Mouse (Mus musculus) midbrain, embryonic 12.5 days (tissue): ENCODE results near the gene Plek. TPM values are rescaled to one million over a fixed set of nuclear protein-coding genes. Genes with fewer than 3 reads are reported as not detected.

Experiments
- ATAC-seq: fragments of 200-750 bp; cut with Nextera tagmentation; 2 replicates; pipeline ENCODE4 v1.8.0; 2017; ENCODE audit warnings: low read depth, moderate TSS enrichment, moderate library complexity; ENCODE audit not compliant: low FRiP score
- H3K27ac ChIP-seq: fragments of 300-500 bp; sonication (generic); replicated peaks from 2 replicates; pipeline ENCODE4 v1.5.1; 2016; ENCODE audit warnings: mild to moderate bottlenecking
- H3K27me3 ChIP-seq: fragments of 300-500 bp; sonication (generic); 2 replicates; pipeline ENCODE4 v1.6.1; 2016; ENCODE audit warnings: mild to moderate bottlenecking
- H3K36me3 ChIP-seq: fragments of 300-500 bp; sonication (generic); 2 replicates; pipeline ENCODE4 v1.6.1; 2016
- H3K4me1 ChIP-seq: fragments of 300-500 bp; sonication (generic); 2 replicates; pipeline ENCODE4 v1.6.1; 2016
- H3K4me2 ChIP-seq: fragments of 300-500 bp; sonication (generic); replicated peaks from 2 replicates; pipeline ENCODE4 v1.6.1; 2016; ENCODE audit warnings: mild to moderate bottlenecking, moderate library complexity
- H3K4me3 ChIP-seq: fragments of 300-500 bp; sonication (generic); 2 replicates; pipeline ENCODE4 v1.5.1; 2016; ENCODE audit warnings: mild to moderate bottlenecking
- H3K9ac ChIP-seq: fragments of 300-500 bp; sonication (generic); replicated peaks from 2 replicates; pipeline ENCODE4 v1.6.1; 2016; ENCODE audit warnings: mild to moderate bottlenecking, moderate library complexity
- H3K9me3 ChIP-seq: fragments of 300-500 bp; sonication (generic); 2 replicates; pipeline ENCODE4 v1.6.1; 2016; ENCODE audit warnings: mild to moderate bottlenecking
- WGBS: fragments of 180-500 bp; shearing (Covaris S2); methylation state at CpG from one replicate; pipeline ENCODE4 v1.1.7; 2016; 5-methylcytosine and 5-hydroxymethylcytosine counted together
- polyA plus RNA-seq: library from polyadenylated mRNA; unstranded; fragments of >200 nt; fragmentation: Nextera tagmentation; extraction: Ambion mirVana; gene quantifications from 2 replicates; pipeline ENCODE4 v1.2.1, GENCODE M21; 2016

Plek gene
- polyA plus RNA-seq, 1 experiment from 2014 or later, result 3.9 TPM

DNA sequence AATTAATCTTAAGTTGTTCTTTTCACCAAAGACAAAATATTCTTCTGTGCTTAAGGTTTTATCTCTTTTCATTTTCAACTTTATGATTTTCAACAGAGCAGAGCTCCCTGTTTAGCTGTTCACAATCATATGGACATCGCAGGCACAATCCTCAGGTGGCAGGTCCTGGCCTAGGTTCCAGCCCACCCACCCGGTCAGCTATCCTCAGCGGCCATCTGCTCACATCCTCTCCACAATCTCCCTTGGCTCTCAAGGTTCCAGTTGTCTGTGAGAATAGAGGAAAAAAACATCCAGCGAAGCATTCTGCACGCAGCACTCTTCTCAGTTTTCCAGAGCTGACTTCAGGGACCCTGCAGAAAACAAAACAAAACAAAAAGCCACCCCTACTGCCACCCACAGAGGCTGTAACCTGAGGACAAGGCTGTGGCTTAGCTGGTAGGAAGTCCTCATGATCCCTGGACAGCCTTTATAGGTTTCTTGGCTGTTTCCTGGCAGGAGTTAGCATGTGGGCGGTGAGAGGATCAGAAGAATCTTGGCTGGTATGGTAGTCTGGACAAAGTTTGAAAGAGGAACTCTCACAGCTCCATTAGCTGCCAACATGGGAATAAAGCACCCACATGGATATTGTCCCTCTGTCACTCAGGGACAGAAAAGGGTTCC lies 116.5 kb downstream of the Plek start:
- 76% methylated on average over 6 of the region's 6 CpGs for WGBS
- ATAC-seq, result no peak
- no peak overlapping the region for H3K27ac ChIP-seq

DNA sequence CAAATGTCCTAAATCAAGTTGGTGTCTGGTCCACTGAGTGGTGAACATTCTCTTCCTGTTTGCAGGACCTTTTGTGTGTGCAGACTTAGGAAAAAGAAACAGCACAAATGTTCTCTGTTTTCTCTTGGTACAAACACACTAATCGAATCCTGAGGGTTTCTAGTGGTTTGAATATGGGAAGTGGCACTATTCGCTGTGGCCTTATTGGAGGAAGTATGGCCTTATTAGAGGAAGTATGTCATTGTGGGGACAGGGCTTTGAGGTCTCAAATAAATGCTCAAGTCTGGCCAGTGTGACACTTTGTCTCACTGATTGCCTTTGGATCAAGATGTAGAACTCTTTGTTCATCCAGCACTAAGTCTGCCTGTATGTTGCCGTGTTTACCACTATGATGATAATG lies 120.0 kb downstream of the Plek start:
- Histone ChIP-seq H3K27me3 (no peaks in the 10 kb centered on the region), H3K27ac (no peak overlapping the region), H3K36me3 (no peaks in the 10 kb centered on the region), H3K4me2 (no peak overlapping the region), H3K4me3 (no peak overlapping the region), H3K4me1 (no peaks in the 10 kb centered on the region), H3K9me3 (no peaks in the 10 kb centered on the region), H3K9ac (no peak overlapping the region)
- ATAC-seq, result no peak
- 92% methylated on average over 3 of the region's 3 CpGs for WGBS

More for the DNA sequence above, 116.5 kb downstream of the Plek start:
- Histone ChIP-seq H3K36me3 (no peaks in the 10 kb centered on the region), H3K27me3 (no peaks in the 10 kb centered on the region), H3K9me3 (no peaks in the 10 kb centered on the region), H3K9ac (no peak overlapping the region), H3K4me2 (no peak overlapping the region), H3K4me1 (no peaks in the 10 kb centered on the region), H3K4me3 (no peak overlapping the region)

Other genes with a start within 250 kb of the Plek start
- gene Fbxo48, start 101.0 kb downstream of the Plek start, polyA plus RNA-seq, result 1.3 and 2.0 TPM in 2 replicates
- gene Cnrip1, start 795 bp downstream of the Plek start, polyA plus RNA-seq, result 37.4 and 40.2 TPM in 2 replicates
- gene Ppp3r1, start 106.9 kb upstream of the Plek start, polyA plus RNA-seq, result 113 and 117 TPM in 2 replicates
- gene Wdr92, start 129.7 kb upstream of the Plek start, polyA plus RNA-seq, result 25.2 and 25.6 TPM in 2 replicates
- 66.5 and 74.9 TPM in 2 replicates for gene Pno1, start 159.2 kb upstream of the Plek start, polyA plus RNA-seq
- 105 and 110 TPM in 2 replicates for gene C1d, start 205.2 kb upstream of the Plek start, polyA plus RNA-seq